Mouse (Mus musculus) hindlimb bud, embryonic 11.5 days (tissue): ENCODE data around the gene Cilp2.

Source experiments
- DNase-seq: peaks from one replicate; pipeline ENCODE4 v3.0.0-alpha.2; 2012; ENCODE audit warnings: low read depth, low spot score; ENCODE audit errors: extremely low spot score

The Cilp2 gene

DNA sequence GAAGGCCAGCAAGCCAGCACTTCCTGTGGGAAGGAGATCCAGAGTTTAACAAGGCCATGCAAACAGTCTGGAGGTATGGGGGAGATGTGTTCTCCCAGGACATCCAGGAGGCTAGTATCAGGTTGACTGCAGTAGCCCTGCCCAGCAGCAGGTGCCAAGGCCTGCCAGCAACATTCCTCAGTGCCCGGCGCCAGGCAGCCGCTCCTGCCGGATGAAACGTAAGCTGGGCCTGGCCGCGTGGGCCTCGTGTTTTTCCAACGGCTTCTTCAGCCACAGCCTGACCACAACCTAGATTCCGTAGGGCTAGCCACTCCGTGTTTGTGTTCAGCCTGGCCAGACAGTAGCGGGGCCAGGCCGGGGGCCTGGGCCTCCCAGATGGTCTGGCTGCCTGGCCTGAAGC is 12.8 kb downstream of the Cilp2 start:
- DNase-seq = no peak

DNA sequence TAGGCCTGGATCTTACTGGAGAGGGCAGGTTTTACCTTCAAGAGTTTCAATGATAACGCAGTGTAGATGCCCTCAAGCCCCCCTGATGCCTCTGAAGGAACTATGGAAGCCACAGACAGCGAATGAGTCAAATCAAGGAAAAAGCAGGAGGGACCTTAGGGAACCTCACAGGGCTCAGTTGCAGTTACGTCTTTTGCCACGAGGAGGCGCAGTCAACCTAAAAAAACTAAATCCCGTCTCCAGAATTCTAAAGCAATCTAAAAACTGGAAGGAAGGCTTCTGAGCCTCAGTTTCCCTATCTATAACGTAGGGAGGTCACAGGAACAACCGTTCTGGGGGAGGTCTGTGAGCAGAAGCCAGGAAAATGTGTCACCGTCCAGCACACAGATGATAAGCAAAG is 13.3 kb downstream of the Cilp2 start:
- DNase-seq = peak; percentile 64

DNA sequence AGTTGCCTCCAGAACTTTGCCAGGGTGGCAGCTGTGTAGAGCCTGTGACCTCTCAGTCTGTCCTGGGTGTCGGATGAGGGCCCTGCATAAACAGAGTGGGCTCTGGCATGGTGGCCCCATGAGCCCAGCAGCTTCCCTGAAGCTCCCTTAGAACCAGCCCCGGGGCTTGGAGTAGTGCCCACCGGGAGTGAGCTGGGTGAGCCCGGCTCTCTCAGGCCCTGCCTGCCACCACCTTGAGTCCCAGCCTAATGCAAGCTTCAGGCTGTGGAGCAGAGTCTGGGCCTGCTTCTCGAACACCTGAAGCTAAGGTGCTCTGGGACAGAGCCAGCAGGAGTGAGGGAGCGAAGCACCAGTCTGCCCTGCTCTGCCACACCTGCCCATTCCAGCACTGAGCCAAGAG is 16.6 kb downstream of the Cilp2 start:
- DNase-seq = no peak

DNA sequence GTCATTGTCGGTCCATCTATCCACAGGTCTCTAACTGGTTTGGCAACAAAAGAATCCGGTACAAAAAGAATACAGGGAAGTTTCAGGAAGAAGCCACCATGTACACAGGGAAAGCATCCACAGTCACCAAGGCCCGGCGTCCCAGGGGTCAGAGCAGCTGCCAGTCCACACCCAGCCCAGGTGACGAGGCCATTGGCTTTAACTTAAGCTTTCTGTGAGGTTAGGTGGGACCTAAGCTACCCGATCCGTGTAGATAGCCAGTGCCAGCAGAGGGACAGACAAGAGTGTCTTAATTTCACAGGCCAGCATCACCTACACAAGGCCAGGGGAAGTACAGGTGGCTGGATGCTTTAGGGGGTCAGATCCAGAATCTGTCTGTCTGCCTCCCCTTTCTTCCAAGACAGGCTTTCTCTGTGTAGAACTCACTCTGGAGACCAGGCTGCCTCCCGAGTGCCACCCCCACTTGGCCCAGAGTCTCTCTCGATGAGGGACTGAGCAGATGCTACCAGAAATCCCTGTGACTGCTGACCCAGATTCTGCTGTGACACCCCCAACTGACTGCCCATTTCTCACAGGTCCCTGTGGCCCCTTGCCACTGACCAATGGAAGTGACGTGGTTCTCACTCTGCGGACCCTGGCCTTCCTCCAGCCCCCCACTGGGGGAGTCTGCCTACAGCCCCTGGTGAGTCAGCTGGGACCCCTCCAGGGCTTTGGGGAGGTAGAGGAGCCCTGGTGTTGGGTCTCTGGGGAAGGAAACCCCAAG is 17.3 kb downstream of the Cilp2 start:
- no peak for DNase-seq

DNA sequence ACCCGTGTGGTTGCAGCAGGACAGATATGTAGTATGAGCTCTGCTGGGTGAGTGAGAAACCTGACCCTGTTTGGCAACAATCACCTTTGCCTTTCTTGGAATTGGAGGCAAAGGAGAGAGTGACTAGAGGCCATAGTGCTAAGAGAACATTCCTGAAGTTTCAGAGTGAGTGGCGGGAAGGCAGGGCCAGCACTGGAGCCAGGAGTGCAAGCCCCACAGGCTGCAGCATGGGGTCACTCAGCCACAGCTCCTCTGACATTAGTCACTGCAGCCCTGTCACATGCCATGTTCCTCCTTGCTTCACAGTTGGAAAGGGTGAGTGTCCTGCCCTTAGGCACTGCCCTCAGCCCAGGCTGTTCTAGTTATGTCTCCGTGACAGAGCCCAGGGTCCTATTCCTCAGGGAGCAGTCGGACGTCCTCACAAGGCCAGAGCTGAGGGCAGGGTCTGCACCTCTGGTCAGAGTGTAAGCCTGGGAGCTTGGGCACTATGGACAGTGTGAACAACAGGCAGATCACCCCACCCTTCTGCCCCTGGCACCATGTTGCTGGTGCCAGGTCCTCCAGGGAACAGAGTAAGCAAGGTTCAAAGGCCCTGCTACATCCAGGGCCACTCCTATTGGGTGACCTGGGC is 19.7 kb downstream of the Cilp2 start:
- no peak for DNase-seq

DNA sequence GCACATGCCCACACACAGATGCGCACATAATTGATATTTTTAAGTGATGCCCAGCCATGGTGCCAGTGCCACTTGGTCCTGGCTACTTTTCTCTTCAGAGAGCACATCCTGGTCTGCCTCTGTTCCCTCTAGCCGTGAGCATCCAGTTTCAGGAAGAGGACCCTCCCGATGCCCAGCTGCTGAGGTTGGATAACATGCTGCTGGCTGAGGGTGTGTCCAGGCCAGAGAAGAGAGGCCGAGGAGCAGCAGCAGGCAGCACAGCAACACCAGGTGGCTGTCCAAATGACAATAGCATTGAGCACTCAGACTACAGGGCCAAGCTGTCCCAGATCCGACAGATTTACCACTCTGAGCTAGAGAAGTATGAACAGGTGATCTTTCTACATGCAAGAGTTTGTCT is 23.3 kb downstream of the Cilp2 start:
- no peak for DNase-seq

DNA sequence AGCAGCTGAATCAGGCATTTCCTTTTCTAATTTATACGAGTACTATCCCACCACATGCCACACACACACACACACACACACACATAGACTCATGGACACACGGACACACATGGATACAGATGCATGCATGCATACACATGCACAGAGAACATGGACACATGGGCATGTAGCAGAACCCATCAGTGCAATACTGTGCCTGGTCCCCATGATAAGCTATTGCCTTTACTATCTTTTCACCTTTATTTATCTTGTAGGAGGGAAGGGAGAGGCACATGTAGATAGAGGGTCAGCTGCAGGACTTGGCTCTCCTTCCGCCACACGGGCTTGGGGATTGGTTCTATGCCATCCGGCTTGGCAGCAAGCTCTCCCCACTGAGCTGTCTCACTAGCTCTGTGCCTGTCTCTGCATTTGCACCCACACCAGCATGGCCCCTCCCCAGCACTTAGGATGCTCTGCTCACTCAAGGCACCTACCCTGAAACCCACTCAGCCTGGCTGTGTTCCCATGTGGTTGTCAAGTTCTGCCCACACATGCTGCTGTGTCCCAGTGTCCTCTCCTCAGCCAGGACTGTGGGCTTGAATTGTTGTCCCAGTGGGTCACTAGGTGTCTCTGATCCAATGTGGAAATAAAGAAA is 24.0 kb downstream of the Cilp2 start:
- no peak for DNase-seq

DNA sequence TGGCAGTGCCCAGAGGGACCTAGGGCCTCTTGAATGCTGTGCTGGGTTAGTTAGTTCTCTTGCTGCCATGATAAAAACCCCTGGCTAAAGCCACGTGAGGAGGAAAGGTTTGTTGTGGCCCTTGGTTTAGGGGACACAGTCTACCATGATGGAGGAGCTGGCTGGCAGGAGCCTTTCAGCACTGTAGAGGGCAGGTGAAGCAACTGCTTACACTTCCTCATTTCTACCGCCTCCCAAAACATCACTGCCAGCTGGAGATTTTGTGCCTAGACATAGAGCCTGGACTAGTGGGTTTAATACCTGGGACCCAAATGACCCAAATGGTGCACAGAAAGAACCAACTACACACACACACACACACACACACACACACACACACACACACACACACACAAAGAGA is 26.2 kb downstream of the Cilp2 start:
- no peak for DNase-seq

DNA sequence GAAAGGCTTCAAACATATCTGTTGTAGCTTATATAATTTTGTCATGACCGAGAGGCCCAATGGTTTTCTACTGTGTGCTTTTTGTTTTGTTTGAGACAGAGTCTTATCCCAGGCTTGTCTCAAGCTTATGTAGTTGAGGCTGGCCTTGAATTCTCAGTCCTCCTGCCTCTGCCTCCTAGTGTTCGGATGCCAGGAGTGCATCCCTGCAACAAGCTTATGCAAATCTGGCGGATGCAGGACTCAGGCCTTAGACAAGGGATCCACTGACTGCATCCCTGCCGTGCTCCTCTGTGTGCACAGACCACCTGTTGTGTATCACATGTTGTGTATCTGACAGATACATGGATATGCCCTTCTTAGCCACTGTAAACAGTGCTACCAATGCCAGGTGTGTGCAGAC is 26.7 kb downstream of the Cilp2 start:
- no peak for DNase-seq

DNA sequence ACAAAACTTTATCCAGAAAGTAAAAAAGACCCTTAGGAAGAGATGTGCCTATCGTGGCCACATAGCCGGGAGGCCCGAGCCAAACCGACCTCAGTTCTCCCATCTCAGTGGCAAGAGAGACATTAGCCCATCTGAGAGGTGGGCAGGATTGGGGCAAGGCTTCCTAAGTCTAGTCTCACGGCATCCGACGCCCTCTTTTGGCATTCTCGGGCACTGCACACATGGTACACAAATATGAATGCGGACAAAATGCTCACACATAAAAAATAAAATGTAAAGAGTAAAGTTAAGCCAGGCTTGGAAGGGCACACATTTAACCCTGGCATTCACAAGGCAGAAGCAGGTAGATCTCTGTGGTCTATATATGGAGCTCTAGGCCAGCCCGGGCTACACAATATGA is 33.6 kb downstream of the Cilp2 start:
- DNase-seq = no peak

DNA sequence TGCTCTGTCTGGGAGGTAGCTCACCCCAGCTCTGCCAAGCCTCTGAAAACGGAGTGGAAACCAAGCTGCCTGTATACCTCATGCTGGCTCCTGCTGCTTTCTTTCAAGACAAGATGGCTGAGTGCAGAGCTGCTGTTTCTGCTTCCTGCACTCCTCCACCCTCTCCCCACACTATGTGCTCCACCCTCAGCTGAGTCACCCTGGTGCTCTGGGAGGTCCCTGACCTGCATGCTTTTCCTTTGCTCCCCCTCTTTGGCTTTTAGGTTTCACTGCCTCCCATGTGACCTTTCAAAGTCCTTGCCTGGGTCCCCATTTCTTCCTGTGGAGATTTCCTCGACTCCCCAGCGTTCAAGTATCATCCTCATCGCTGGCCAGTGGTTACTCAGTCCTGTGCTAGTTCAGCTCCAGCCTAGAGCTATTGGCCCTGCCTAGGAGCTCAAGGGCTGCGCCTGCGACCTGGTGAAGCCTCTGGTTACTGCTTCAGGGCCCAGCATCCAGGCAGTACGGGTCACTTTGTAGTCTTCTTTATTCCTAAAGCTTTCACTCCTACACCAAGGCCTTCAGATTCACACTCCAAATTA is 36.5 kb downstream of the Cilp2 start:
- DNase-seq = no peak

DNA sequence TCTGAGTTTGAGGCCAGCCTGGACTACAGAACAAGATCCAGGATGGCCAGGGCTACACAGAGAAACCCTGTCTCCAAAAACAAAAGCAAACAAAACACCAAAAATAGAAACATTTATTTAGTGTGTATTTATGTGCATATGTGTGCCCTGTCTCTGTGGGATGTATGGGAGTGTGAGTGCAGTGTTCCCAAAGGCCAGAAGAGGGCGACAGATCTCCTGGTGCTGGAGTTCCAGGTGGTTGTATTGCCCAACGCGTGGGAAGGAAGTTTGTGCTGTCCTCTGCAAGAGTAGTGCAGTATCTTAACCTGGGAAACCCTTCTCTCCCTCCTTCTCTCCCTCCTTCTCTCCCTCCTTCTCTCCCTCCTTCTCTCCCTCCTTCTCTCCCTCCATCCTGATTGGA is 37.6 kb downstream of the Cilp2 start:
- DNase-seq = no peak

DNA sequence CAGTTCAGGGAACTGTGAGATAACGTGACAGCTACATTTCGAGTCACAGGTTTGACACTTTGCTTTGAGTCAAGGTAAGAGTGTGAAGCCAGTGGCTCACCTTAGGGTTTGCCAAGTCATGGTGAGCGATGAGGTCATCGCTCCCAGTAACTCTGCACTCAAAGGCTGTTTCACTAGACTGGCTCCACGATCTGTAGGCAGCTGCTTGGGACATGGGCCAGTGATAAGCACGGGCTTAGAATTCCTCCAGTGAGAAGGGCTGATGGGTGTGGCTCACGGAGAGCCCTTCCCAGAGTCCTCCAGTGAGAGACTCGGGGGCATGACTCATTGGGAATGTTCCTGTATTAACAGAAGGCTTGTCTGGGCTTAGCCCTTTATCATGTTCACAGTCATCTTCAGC is 38.5 kb downstream of the Cilp2 start:
- DNase-seq = no peak

DNA sequence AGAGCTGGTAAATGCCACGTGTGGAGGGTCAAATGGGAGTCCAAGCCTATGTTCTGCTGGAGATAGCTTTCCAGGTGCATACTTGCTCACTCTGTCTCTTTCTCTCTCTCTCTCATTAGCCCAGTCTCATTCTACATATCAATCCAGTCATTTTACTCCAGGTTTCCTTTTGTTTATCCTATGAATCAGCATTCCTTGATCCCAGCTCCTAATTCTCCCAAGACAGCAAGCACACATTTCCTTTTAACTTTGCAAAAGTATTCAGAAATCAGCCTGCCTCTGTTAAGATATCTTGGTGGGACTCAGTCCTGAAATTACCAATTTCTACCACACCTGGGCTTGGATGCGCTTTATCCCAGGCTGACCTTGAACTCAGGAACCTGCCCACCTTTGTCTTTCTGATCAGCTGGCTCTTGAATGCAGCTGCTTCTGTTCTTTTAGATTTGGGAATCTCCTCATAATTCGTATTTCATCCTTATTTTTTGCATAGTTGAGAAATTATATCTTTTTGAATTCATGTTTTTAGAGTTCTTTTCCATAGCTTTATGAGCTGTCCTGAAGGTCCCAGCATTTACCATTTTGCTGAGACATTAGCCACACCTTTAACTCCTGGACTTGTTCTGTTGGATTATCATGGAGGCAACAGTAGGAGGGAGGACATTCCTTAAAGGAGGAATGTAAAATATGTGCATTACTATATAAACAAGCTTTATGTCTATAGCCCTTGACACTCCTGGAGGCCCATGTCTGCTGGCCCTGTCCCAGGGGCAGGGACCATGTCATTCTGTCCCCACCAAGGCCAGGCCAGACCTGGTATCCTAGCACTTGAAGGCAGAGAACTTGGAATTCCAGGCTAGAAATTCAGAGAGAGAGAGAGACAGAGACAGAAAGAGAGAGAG is 40.1 kb downstream of the Cilp2 start:
- DNase-seq = no peak

DNA sequence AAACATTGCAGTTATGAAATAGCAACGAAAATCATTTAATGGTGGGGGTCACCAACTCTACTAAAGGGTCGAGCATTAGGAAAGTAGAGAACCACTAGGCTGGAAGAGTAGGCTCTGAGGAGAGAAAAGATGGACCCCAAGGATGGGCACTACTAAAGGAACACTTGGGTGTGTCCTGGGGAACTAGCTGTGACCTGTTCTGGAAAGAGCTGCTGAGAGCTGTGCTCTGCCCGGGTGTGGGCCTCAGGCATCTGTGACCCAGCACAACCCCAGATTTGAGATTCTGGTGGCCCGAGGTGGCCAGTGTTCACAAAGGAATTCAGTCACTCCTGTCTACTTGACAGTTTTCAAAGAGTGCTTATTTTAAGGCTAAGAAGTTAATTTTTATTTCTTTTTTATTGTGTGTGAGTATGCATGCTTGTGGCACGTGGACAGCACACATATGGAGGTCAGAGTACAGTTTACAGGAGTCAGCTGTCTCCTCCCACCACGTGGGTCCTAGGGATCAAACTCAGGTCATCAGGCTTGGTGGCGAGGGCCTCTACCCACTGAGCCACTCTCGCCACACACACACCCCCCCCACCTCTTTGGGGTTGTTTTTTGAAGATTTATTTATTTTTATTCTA is 50.3 kb downstream of the Cilp2 start:
- no peak for DNase-seq

DNA sequence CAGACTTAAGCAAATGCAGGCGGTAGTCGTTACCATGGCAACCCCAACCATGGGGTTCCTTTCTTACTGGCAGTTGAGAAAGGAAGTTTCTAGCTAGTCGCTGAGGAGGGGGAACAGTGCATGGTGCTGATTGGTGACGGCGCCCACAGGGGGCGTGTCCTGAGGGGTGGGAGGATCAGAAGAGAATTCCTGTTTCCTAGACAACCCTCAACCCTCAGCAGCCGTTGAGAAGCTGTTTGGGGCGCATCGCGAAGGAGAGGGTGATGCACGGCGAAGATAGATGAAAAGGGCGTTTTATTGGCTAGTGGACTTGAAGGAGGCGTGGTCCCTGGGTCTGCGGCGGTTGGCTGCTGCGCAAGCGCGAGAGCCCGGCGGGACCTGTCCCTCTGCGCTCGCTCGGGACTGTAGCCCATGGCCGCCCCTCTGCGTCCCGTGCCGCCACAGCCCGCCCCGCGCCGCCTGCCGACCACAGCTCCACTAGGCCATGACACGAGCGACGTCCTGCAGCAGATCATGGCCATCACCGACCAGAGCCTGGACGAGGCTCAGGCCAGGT is 55.1 kb downstream of the Cilp2 start, which contains the start of gene Pbx4:
Pbx4 (plus strand) TSS at position 194 of the 556 bp plus-strand sequence.
- peak; percentile 90 for DNase-seq
